Mouse (Mus musculus) G1E (cell line): Measurements from ENCODE around the gene Sgms1.

ENCODE experiments used
- CTCF ChIP-seq: IDR thresholded peaks from 2 replicates; pipeline ENCODE4 v1.5.1; 2012; ENCODE audit warnings: low read depth, low read length, inconsistent platforms, mixed read lengths
- GATA1 ChIP-seq: IDR thresholded peaks from 2 replicates; pipeline ENCODE4 v1.6.1; 2012; ENCODE audit warnings: borderline replicate concordance, low read length, inconsistent platforms, mixed read lengths
- POLR2AphosphoS5 ChIP-seq: IDR thresholded peaks from 2 replicates; pipeline ENCODE4 v1.6.1; 2012; ENCODE audit warnings: low read depth, low read length, inconsistent platforms; ENCODE audit not compliant: insufficient replicate concordance

DNA sequence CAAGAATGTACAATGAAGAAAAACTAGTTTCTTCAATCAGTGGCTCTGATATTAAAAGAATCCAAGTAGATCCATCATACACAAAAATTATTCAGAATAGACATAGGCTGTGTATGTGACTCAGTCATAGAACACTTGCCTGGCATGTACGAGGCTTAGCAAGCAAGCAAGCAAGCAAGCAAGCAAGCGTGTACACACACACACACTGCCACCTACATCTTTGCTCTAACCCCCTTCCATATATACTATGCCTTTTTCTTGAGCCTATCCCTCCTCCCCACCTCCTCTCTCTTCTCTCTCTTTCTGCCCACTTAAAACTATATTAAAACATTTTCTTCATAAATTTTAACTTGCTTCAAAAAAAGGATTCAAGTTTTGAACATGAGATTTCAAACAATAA is 54.8 kb downstream of the Sgms1 start:
- TF ChIP-seq CTCF, result no peak
- TF ChIP-seq POLR2AphosphoS5, result no peak
- TF ChIP-seq GATA1, result no peak
